Mouse (Mus musculus) left cerebral cortex, adult 11 months (tissue): Measurements from ENCODE around the gene Sult5a1.

ENCODE experiments used
- DNase-seq: peaks from one replicate; pipeline ENCODE4 v3.0.0; 2022; ENCODE audit warnings: low spot score

Sult5a1 gene

DNA sequence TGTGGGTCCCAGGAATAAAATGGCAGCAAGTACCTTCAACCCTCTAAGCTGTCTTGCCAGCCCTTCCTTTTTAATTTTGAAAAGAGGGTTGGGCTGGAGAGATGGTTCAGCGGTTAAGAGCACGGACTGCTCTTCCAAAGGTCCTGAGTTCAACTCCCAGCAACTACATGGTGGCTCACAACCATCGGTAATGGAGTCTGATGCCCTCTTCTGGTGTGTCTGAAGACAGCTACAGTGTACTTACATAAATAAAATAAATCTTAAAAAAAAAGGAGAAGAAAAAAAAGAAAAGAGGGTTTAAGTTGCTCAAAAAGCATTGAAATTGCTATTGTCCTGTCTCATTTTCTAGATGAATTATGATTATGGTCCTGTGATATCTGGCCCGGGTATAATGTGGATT lies 56.9 kb downstream of the Sult5a1 start:
- DNase-seq: no peak

GRCm38 (mm10) chr8:123100288-123100687 lies 57.8 kb downstream of the Sult5a1 start:
- no peak for DNase-seq

- DNase-seq: no peak
Measured at GRCm38 (mm10) chr8:123097786-123098584, 60.1 kb downstream of the Sult5a1 start.

- no peak for DNase-seq
Measured at GRCm38 (mm10) chr8:123097216-123097615, 60.9 kb downstream of the Sult5a1 start.
